Mouse (Mus musculus) gastrocnemius, postnatal 4 days (tissue): ENCODE measurements around the gene Acsf2. TPM values are rescaled to one million over a fixed set of nuclear protein-coding genes. Genes with fewer than 3 reads are reported as not detected.
"Not testable (repeated sequence)": the region's sequence is repeated elsewhere in the genome, so short reads cannot be mapped to it uniquely, and the experiment has no call there.

Experiments
- DNase-seq, 2 experiments: peaks; one replicate each; pipeline ENCODE4 v3.0.0; 2021 to 2022; ENCODE audit warnings: low spot score in 2 of 2, mixed read lengths in 2 of 2
- long read RNA-seq, 2 experiments: library from polyadenylated mRNA; stranded (forward); transcript quantifications; one replicate each; pipeline ENCODE4 v2.0.0; 2021
- total RNA-seq, 2 experiments: library from RNA; stranded (reverse); gene quantifications; 2 replicates each; pipeline ENCODE4 v1.2.3; 2021

Gene Acsf2
- 10 to 100 TPM; 10.5 to 11.6 TPM for total RNA-seq
- long read RNA-seq, experiment 1, partial matches to known transcripts = 6 of 9 reads
- long read RNA-seq, experiment 1, other reads (novel, unspliced or antisense) = 2 of 9 reads
- long read RNA-seq, experiment 2, partial matches to known transcripts = 4 of 5 reads
- long read RNA-seq, experiment 2, other reads (novel, unspliced or antisense) = 1 of 5 reads

GRCm38 (mm10) chr11:94601321-94602281 is at the start of gene Acsf2:
Gene Acsf2, minus strand, starts transcription at chr11:94601871.
- peak; percentile 80 to 86 for DNase-seq

- DNase-seq = not testable (repeated sequence)
Observed at GRCm38 (mm10) chr11:94651241-94651640, 49.6 kb upstream of the Acsf2 start.

GRCm38 (mm10) chr11:94646457-94646856 is 44.8 kb upstream of the Acsf2 start:
- no peak for DNase-seq

GRCm38 (mm10) chr11:94644461-94645219 is 43.0 kb upstream of the Acsf2 start:
- DNase-seq = no peak

GRCm38 (mm10) chr11:94634431-94634830 is 32.8 kb upstream of the Acsf2 start:
- DNase-seq = no peak

- DNase-seq = no peak
Observed at GRCm38 (mm10) chr11:94632988-94633387, 31.3 kb upstream of the Acsf2 start.

GRCm38 (mm10) chr11:94631969-94632368 is 30.3 kb upstream of the Acsf2 start:
- DNase-seq = no peak

- peak in 1 of 2 experiments; percentile 50 for DNase-seq
Observed at GRCm38 (mm10) chr11:94630199-94631011, 28.7 kb upstream of the Acsf2 start.

- no peak for DNase-seq
Observed at GRCm38 (mm10) chr11:94629884-94630198, 28.2 kb upstream of the Acsf2 start.

GRCm38 (mm10) chr11:94629199-94629883 is 27.7 kb upstream of the Acsf2 start, which contains the start of gene Lrrc59:
Gene Lrrc59, plus strand, starts transcription at chr11:94629767.
- peak; percentile 95 for DNase-seq

- no peak for DNase-seq
Observed at GRCm38 (mm10) chr11:94622162-94622561, 20.5 kb upstream of the Acsf2 start.

- no peak for DNase-seq
Observed at GRCm38 (mm10) chr11:94621458-94621852, 19.8 kb upstream of the Acsf2 start.

- no peak for DNase-seq
Observed at GRCm38 (mm10) chr11:94620766-94621457, 19.2 kb upstream of the Acsf2 start.

- DNase-seq = no peak
Observed at GRCm38 (mm10) chr11:94617646-94618045, 16.0 kb upstream of the Acsf2 start.

GRCm38 (mm10) chr11:94615494-94615893 is 13.8 kb upstream of the Acsf2 start:
- DNase-seq = no peak

GRCm38 (mm10) chr11:94614603-94615002 is 12.9 kb upstream of the Acsf2 start:
- DNase-seq = no peak

- DNase-seq = no peak
Observed at GRCm38 (mm10) chr11:94610744-94611740, 9.4 kb upstream of the Acsf2 start.

- DNase-seq = no peak
Observed at GRCm38 (mm10) chr11:94602356-94602955, 785 bp upstream of the Acsf2 start.
